Mouse (Mus musculus) kidney, adult 2 months (tissue): Measurements from ENCODE around the gene Plekhg6. TPM values are rescaled to one million over a fixed set of nuclear protein-coding genes. Genes with fewer than 3 reads are reported as not detected.

ENCODE experiments used
- DNase-seq: peaks from one replicate; pipeline ENCODE4 v3.0.0; 2021
- H3K27ac ChIP-seq: fragments of 200-500 bp; 2 replicates; pipeline ENCODE4 v1.5.1; 2012; ENCODE audit warnings: low read depth, low read length, control low read depth, inconsistent platforms; ENCODE audit not compliant: insufficient read depth
- H3K27me3 ChIP-seq: fragments of 200-500 bp; replicated peaks from 2 replicates; pipeline ENCODE4 v1.6.1; 2012; ENCODE audit warnings: mild to moderate bottlenecking, moderate library complexity, low read length, inconsistent platforms; ENCODE audit not compliant: control insufficient read depth, insufficient read depth
- H3K36me3 ChIP-seq: fragments of 200-500 bp; 2 replicates; pipeline ENCODE4 v1.6.1; 2012; ENCODE audit warnings: mild to moderate bottlenecking, moderate library complexity, low read length, inconsistent platforms; ENCODE audit not compliant: control insufficient read depth, insufficient read depth
- H3K4me1 ChIP-seq: fragments of 200-500 bp; 2 replicates; pipeline ENCODE4 v1.6.1; 2011; ENCODE audit warnings: low read length; ENCODE audit not compliant: control insufficient read depth, insufficient read depth
- H3K4me3 ChIP-seq: fragments of 200-500 bp; 2 replicates; pipeline ENCODE4 v1.5.1; 2011; ENCODE audit warnings: mild to moderate bottlenecking, low read depth, low read length, control low read depth; ENCODE audit not compliant: insufficient read depth
- CTCF ChIP-seq: fragments of 200-500 bp; conservative IDR thresholded peaks from 2 replicates; pipeline ENCODE4 v1.5.1; 2011; ENCODE audit warnings: low read depth, mild to moderate bottlenecking, control low read depth, low read length, moderate library complexity, mixed read lengths; ENCODE audit not compliant: insufficient read depth, insufficient read length
- POLR2A ChIP-seq: fragments of 200-500 bp; IDR thresholded peaks from one replicate; pipeline ENCODE4 v1.6.1; 2011; ENCODE audit warnings: low read depth, low read length, control low read depth
- WGBS: fragments of 180-500 bp; shearing (Covaris S2); methylation state at CpG from one replicate; pipeline ENCODE4 v1.1.7; 2018; 5-methylcytosine and 5-hydroxymethylcytosine counted together
- polyA plus RNA-seq: library from polyadenylated mRNA; depleted of rRNA; stranded (reverse); fragments of >200 nt; gene quantifications from 2 replicates; pipeline ENCODE4 v1.2.3, GENCODE M21; 2012

Plekhg6 gene
- polyA plus RNA-seq, 1 experiment = 6.1 TPM

DNA sequence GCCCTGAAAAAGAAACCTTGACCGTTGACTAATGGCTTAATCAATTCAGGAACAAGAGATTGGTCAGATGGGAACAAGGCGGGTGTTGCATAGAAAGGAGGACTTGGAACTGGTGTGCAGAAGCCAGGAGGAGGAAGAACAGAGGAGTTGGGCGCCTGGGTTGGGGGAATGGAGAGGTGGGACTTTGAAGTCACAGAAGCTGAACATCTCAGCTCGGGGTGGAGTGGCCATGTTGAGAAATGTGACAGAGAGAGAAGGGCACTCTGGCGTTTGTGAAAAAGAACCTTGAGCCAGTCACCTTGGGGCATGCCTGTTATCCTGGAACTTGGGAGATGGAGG is 28.6 kb downstream of the Plekhg6 start:
- Histone ChIP-seq H3K4me1 (peaks cover 39% of the 10 kb centered on the region), H3K27ac (no peak overlapping the region), H3K36me3 (no peaks in the 10 kb centered on the region), H3K27me3 (no peaks in the 10 kb centered on the region), H3K4me3 (no peak overlapping the region)
- WGBS = 42% methylated on average over 5 of the region's 5 CpGs
- no peak for DNase-seq
- TF ChIP-seq POLR2A = no peak
- TF ChIP-seq CTCF = no peak

DNA sequence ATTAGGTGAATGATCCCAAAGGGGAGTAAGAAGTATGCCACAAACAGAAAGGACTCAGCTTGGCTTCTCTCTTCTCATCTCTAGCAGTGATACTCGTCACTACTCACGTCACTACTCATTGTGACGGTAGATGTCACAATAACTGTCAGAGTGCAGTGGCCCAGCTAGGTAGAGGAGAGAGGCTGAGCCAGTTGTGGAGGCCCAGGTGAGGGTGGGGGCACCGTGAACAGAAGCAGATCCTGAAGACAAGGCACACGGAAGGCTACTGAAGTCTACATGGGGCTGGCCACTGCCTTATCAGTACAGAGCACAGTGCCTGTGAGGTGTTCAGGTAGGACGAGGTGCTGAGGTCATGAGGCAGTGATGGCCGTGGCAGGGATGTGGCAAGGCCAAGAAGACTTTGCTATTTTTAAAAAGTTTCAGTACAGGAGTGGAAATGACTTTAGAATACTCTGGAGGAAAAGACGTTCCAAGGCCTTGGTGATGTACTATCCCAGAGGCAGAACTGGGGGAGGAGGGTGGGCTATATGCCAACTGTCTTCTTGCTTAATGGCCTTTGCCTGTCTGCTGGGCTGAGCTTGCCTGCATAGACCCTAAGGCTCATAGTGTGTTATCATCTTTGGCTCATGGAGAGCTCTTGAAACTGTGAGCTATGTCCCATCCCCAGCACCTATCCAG is 29.1 kb downstream of the Plekhg6 start:
- Histone ChIP-seq H3K4me1 (peaks cover 39% of the 10 kb centered on the region), H3K36me3 (no peaks in the 10 kb centered on the region), H3K27ac (peak overlapping the region; percentile 4; the same call in 1 of the 2 replicates), H3K27me3 (no peaks in the 10 kb centered on the region), H3K4me3 (peak overlapping the region; percentile 10; the same call in 1 of the 2 replicates)
- no peak for TF ChIP-seq POLR2A
- no peak for TF ChIP-seq CTCF
- peak; percentile 67 for DNase-seq
- WGBS = 43% methylated on average over 8 of the region's 8 CpGs

GRCm38 (mm10) chr6:125350995-125351324 is 29.6 kb downstream of the Plekhg6 start:
- DNase-seq = no peak
- H3K27me3 ChIP-seq = no peaks in the 10 kb centered on the region
- H3K27ac ChIP-seq = no peak overlapping the region
- H3K4me1 ChIP-seq = peaks cover 39% of the 10 kb centered on the region
- H3K4me3 ChIP-seq = peak overlapping the region; percentile 91
- TF ChIP-seq POLR2A (no peak), CTCF (no peak)
- WGBS = 74% methylated on average over 2 of the region's 2 CpGs
- no peaks in the 10 kb centered on the region for H3K36me3 ChIP-seq

DNA sequence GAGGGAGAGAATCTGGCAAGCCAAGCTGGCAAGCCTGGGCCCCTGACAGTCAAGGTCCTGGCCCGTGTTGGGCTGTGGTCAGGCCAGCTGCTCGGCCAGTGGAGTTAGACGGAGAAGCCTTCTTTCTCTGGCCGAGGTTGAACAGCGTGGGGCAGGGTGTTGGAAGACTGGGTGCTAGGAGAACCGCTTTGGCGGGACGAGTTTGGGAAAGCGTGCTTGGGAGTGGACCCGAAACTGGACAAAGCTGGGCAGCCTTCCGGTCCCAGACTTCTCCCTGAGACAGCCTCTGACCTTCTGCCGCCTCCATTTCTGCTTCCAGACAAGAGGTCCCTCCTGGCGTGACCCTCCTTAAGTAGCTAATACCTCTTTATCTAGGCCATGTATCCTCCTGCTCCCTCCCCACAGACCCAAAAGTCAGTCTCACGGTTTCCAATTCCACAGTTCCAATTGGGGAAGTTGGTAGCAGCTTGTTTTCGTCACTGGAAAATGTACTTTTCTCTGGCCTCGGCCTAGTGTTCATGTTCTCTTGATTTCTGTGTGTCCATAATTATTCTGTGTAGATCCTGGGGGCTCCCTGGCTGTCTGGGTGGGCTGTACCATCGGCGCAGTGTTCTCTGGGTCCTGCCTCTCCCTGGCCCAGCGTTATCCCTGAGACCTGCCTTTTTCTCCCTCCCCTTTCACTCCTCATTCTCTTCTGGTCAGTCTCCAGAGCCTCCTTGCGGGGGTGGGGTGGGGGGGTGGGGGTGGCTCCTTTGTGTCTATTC is 30.2 kb downstream of the Plekhg6 start:
- WGBS = 3% methylated on average over 20 of the region's 20 CpGs
- Histone ChIP-seq H3K27me3 (no peaks in the 10 kb centered on the region), H3K4me3 (peak overlapping the region; percentile 91), H3K4me1 (peaks cover 37% of the 10 kb centered on the region), H3K36me3 (no peaks in the 10 kb centered on the region), H3K27ac (peak overlapping the region; percentile 92)
- TF ChIP-seq POLR2A = no peak
- no peak for TF ChIP-seq CTCF
- peak; percentile 50 for DNase-seq

DNA sequence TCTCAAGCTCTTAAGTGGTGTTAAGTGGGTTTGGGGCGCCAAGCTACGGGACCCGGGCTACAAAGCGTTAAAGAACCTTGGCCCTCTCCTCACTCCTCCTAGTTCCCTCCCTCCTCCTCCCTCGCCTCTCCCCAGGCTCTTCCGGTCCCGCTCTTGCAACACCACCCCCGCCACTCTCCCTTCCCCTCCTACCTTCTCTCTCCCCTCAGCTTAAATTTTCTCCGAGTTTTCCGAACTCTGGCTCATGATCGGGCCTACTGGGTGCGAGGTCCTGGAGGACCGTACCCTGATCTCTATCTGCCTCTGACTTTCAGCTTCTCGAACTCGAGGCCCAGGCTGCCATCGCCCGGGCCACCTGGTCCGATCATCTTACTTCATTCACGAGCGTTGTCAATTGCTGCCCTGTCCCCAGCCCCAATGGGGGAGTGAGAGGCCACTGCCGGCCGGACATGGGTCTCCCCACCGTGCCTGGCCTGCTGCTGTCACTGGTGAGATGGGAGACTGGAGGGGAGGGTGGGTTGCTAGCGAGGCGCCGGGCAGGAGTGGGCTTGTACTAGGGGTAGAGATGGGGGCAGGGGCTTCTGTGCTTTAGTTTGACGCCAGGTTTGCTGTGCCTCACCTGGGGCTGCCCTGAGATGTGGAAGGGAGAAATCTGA is 30.9 kb downstream of the Plekhg6 start:
- DNase-seq = peak; percentile 83
- H3K27me3 ChIP-seq = no peaks in the 10 kb centered on the region

DNA sequence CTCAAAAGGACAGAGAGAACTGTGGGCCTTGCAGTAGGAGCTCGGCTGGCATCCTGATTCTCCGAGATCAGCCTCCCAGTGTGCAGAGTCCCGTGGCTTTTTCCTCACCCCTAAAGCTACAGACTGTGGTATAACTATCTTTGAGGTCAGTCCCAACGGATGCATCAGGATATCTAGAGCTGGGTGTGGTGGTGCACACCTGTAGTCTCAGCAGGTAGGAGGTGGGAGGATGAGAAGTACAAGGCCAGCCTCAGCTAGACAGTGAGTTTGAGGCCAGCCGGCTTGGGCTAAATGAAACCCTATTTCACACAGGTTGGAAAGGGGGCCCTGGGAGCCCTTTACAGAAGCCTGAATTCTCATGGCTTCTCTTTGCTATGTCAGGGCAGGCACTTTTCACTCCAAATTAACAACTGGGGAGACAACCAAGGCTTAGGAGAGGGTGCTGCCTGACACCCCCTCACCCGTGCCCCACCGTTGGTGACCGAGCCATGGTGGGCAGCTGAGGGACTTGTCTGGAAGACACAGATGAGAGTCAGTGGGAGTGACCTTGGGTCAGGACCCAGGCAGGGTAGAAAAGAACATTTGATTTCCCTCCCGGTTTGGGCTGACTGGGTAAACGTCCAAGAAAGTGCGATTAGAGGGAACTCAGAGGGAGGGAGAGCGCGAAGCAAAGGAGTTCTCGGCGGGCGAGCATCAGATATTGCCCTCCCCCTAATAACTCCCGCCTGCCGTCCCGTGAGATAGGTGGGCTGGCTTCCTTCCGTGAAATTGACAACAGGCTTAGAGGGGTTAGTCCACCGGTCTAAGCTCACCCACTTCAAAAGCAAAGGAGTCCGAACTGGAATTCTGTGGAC is 31.6 kb downstream of the Plekhg6 start, which contains the start of gene Tnfrsf1a:
TSS of gene Tnfrsf1a (plus strand) at position 642 of the 854 bp plus-strand sequence.
- Histone ChIP-seq H3K27me3 (no peaks in the 10 kb centered on the region), H3K27ac (peak within 1 kb of the TSS; percentile 92), H3K4me1 (peaks cover 28% of the 10 kb centered on the region), H3K4me3 (peak within 1 kb of the TSS; percentile 91), H3K36me3 (no peaks in the 10 kb centered on the region)
- DNase-seq = no peak
- WGBS = 12% methylated on average over 22 of the region's 22 CpGs
- TF ChIP-seq POLR2A = no peak
- TF ChIP-seq CTCF = no peak

More for the DNA sequence above, 30.9 kb downstream of the Plekhg6 start:
- Histone ChIP-seq H3K4me1 (peaks cover 30% of the 10 kb centered on the region), H3K4me3 (peak overlapping the region; percentile 91), H3K36me3 (no peaks in the 10 kb centered on the region), H3K27ac (peak overlapping the region; percentile 92)
- whole genome bisulfite sequencing = under 1% methylated on average over 27 of the region's 27 CpGs
- TF ChIP-seq CTCF (no peak), POLR2A (peak; percentile 15)
